Mouse (Mus musculus): ENCODE data around the gene Cwf19l1. TPM values are rescaled to one million over a fixed set of nuclear protein-coding genes. Genes with fewer than 3 reads are reported as not detected.
"Not testable (repeated sequence)": the region's sequence is repeated elsewhere in the genome, so short reads cannot be mapped to it uniquely, and the experiment has no call there.

The Cwf19l1 gene
- polyA plus RNA-seq, 1 experiment from 2014 or later = 30.6 TPM

- WGBS = 77% methylated on average over 2 of the region's 2 CpGs
- H3K36me3 ChIP-seq (ENCODE audit: control insufficient read depth, insufficient read depth, low read length) = peaks cover 57% of the 10 kb centered on the region
These were observed 7.1 kb downstream of the Cwf19l1 start for GRCm38 (mm10) chr19:44128560-44128959.

GRCm38 (mm10) chr19:44127729-44128497 is 7.8 kb downstream of the Cwf19l1 start:
- H3K4me1 ChIP-seq (ENCODE audit: control insufficient read depth, insufficient read depth, low read length) = no peaks in the 10 kb centered on the region
- no peak overlapping the region for H3K4me3 ChIP-seq (ENCODE audit: low read depth, low read length)
- ATAC-seq (ENCODE audit: insufficient number of reproducible peaks, insufficient read depth, low FRiP score, low read depth) = no peak
- WGBS = 91% methylated on average over 10 of the region's 10 CpGs
- H3K9me3 ChIP-seq (ENCODE audit: control insufficient read depth, low read depth, low read length) = no peaks in the 10 kb centered on the region
- no peak overlapping the region for H3K27ac ChIP-seq (ENCODE audit: low read length)
- H3K9ac ChIP-seq (replicated peaks; ENCODE audit: low read depth, low read length) = no peak overlapping the region
- no peaks in the 10 kb centered on the region for H3K27me3 ChIP-seq (ENCODE audit: control insufficient read depth, insufficient read depth, low read length)
- peaks cover 63% of the 10 kb centered on the region for H3K36me3 ChIP-seq (ENCODE audit: control insufficient read depth, insufficient read depth, low read length)
- no peak overlapping the region for H3K4me2 ChIP-seq (replicated peaks; ENCODE audit: low read depth, low read length)

More at GRCm38 (mm10) chr19:44128560-44128959, 7.1 kb downstream of the Cwf19l1 start:
- Histone ChIP-seq H3K9me3 (ENCODE audit: control insufficient read depth, low read depth, low read length) (no peaks in the 10 kb centered on the region), H3K4me3 (ENCODE audit: low read depth, low read length) (no peak overlapping the region), H3K27me3 (ENCODE audit: control insufficient read depth, insufficient read depth, low read length) (no peaks in the 10 kb centered on the region), H3K9ac (replicated peaks; ENCODE audit: low read depth, low read length) (no peak overlapping the region), H3K4me2 (replicated peaks; ENCODE audit: low read depth, low read length) (no peak overlapping the region), H3K4me1 (ENCODE audit: control insufficient read depth, insufficient read depth, low read length) (no peaks in the 10 kb centered on the region), H3K27ac (ENCODE audit: low read length) (no peak overlapping the region)
- no peak for ATAC-seq (ENCODE audit: insufficient number of reproducible peaks, insufficient read depth, low FRiP score, low read depth)

- no peak overlapping the region for H3K9ac ChIP-seq (replicated peaks; ENCODE audit: low read depth, low read length)
- 93% methylated on average over 7 of the region's 7 CpGs for WGBS
- no peak overlapping the region for H3K4me3 ChIP-seq (ENCODE audit: low read depth, low read length)
- H3K4me1 ChIP-seq (ENCODE audit: control insufficient read depth, insufficient read depth, low read length) = no peaks in the 10 kb centered on the region
- no peak for ATAC-seq (ENCODE audit: insufficient number of reproducible peaks, insufficient read depth, low FRiP score, low read depth)
- no peak overlapping the region for H3K4me2 ChIP-seq (replicated peaks; ENCODE audit: low read depth, low read length)
- no peak overlapping the region for H3K27ac ChIP-seq (ENCODE audit: low read length)
- H3K9me3 ChIP-seq (ENCODE audit: control insufficient read depth, low read depth, low read length) = no peaks in the 10 kb centered on the region
- peaks cover 47% of the 10 kb centered on the region for H3K36me3 ChIP-seq (ENCODE audit: control insufficient read depth, insufficient read depth, low read length)
- no peaks in the 10 kb centered on the region for H3K27me3 ChIP-seq (ENCODE audit: control insufficient read depth, insufficient read depth, low read length)
These were observed 14.5 kb downstream of the Cwf19l1 start for GRCm38 (mm10) chr19:44121137-44121536.

DNA sequence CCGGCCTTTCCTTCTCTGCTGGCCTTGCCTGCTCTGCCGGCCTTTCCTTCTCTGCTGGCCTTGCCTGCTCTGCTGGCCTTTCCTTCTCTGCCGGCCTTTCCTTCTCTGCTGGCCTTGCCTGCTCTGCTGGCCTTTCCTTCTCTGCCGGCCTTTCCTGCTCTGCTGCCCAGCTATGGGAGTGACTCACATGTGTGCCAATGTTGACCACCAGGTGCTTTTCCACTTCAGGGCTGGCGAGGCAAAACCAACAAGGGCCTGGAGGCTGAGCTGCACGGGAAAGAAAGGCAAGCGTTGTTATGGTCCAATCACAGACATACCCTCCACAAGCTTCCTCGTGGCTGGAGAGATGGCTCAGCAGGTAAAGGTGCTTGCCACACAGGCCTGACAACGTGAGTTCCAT is 15.0 kb downstream of the Cwf19l1 start:
- 86% methylated on average over 7 of the region's 9 CpGs for WGBS
- peaks cover 46% of the 10 kb centered on the region for H3K36me3 ChIP-seq (ENCODE audit: control insufficient read depth, insufficient read depth, low read length)
- H3K4me3 ChIP-seq (ENCODE audit: low read depth, low read length); H3K9me3 ChIP-seq (ENCODE audit: control insufficient read depth, low read depth, low read length); H3K27ac ChIP-seq (ENCODE audit: low read length); ATAC-seq (ENCODE audit: insufficient number of reproducible peaks, insufficient read depth, low FRiP score, low read depth); H3K4me1 ChIP-seq (ENCODE audit: control insufficient read depth, insufficient read depth, low read length); H3K4me2 ChIP-seq (replicated peaks; ENCODE audit: low read depth, low read length); H3K27me3 ChIP-seq (ENCODE audit: control insufficient read depth, insufficient read depth, low read length); H3K9ac ChIP-seq (replicated peaks; ENCODE audit: low read depth, low read length): not testable (repeated sequence)

DNA sequence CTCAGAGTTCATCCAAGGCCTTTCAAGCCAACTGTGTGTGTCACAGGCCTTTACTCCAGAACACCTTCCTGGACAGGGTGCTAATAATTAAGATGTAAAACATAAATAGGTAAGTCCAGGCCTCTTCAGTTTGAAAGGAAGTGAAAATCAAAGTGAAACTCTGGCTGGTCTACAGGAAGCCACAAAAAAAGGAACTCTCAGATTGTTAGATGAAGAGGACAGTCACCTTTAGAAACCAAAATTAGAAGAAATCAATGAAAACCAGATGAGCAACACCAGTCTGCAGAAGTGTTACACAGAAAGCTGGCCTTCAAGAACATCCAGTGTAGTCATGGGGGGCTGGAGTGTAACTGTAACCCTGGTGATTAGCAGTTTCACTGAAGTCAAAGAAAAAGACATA is 17.9 kb downstream of the Cwf19l1 start:
- Histone ChIP-seq H3K4me1 (ENCODE audit: control insufficient read depth, insufficient read depth, low read length) (no peaks in the 10 kb centered on the region), H3K36me3 (ENCODE audit: control insufficient read depth, insufficient read depth, low read length) (peaks cover 53% of the 10 kb centered on the region), H3K27ac (ENCODE audit: low read length) (no peak overlapping the region), H3K9ac (replicated peaks; ENCODE audit: low read depth, low read length) (no peak overlapping the region), H3K27me3 (ENCODE audit: control insufficient read depth, insufficient read depth, low read length) (no peaks in the 10 kb centered on the region), H3K9me3 (ENCODE audit: control insufficient read depth, low read depth, low read length) (no peaks in the 10 kb centered on the region), H3K4me2 (replicated peaks; ENCODE audit: low read depth, low read length) (no peak overlapping the region), H3K4me3 (ENCODE audit: low read depth, low read length) (no peak overlapping the region)
- no peak for ATAC-seq (ENCODE audit: insufficient number of reproducible peaks, insufficient read depth, low FRiP score, low read depth)

GRCm38 (mm10) chr19:44111706-44112105 is 24.0 kb downstream of the Cwf19l1 start:
- 72% methylated on average over 7 of the region's 7 CpGs for WGBS
- peaks cover 41% of the 10 kb centered on the region for H3K36me3 ChIP-seq (ENCODE audit: control insufficient read depth, insufficient read depth, low read length)
- no peak for ATAC-seq (ENCODE audit: insufficient number of reproducible peaks, insufficient read depth, low FRiP score, low read depth)

GRCm38 (mm10) chr19:44110356-44110755 is 25.3 kb downstream of the Cwf19l1 start:
- H3K36me3 ChIP-seq (ENCODE audit: control insufficient read depth, insufficient read depth, low read length) = peaks cover 38% of the 10 kb centered on the region

More at GRCm38 (mm10) chr19:44111706-44112105, 24.0 kb downstream of the Cwf19l1 start:
- Histone ChIP-seq H3K9me3 (ENCODE audit: control insufficient read depth, low read depth, low read length) (no peaks in the 10 kb centered on the region), H3K9ac (replicated peaks; ENCODE audit: low read depth, low read length) (no peak overlapping the region), H3K4me1 (ENCODE audit: control insufficient read depth, insufficient read depth, low read length) (no peaks in the 10 kb centered on the region), H3K27me3 (ENCODE audit: control insufficient read depth, insufficient read depth, low read length) (no peaks in the 10 kb centered on the region), H3K4me3 (ENCODE audit: low read depth, low read length) (no peak overlapping the region), H3K27ac (ENCODE audit: low read length) (no peak overlapping the region), H3K4me2 (replicated peaks; ENCODE audit: low read depth, low read length) (no peak overlapping the region)

GRCm38 (mm10) chr19:44108996-44109395 is 26.7 kb downstream of the Cwf19l1 start:
- Histone ChIP-seq H3K27ac (ENCODE audit: low read length) (no peak overlapping the region), H3K4me2 (replicated peaks; ENCODE audit: low read depth, low read length) (no peak overlapping the region), H3K9me3 (ENCODE audit: control insufficient read depth, low read depth, low read length) (no peaks in the 10 kb centered on the region), H3K9ac (replicated peaks; ENCODE audit: low read depth, low read length) (no peak overlapping the region), H3K27me3 (ENCODE audit: control insufficient read depth, insufficient read depth, low read length) (no peaks in the 10 kb centered on the region), H3K36me3 (ENCODE audit: control insufficient read depth, insufficient read depth, low read length) (peaks cover 30% of the 10 kb centered on the region), H3K4me3 (ENCODE audit: low read depth, low read length) (no peak overlapping the region), H3K4me1 (ENCODE audit: control insufficient read depth, insufficient read depth, low read length) (peaks cover 5% of the 10 kb centered on the region)
- no peak for ATAC-seq (ENCODE audit: insufficient number of reproducible peaks, insufficient read depth, low FRiP score, low read depth)

More at GRCm38 (mm10) chr19:44110356-44110755, 25.3 kb downstream of the Cwf19l1 start:
- no peaks in the 10 kb centered on the region for H3K27me3 ChIP-seq (ENCODE audit: control insufficient read depth, insufficient read depth, low read length)
- no peak overlapping the region for H3K9ac ChIP-seq (replicated peaks; ENCODE audit: low read depth, low read length)
- H3K4me3 ChIP-seq (ENCODE audit: low read depth, low read length) = no peak overlapping the region
- no peak overlapping the region for H3K27ac ChIP-seq (ENCODE audit: low read length)
- no peak overlapping the region for H3K4me2 ChIP-seq (replicated peaks; ENCODE audit: low read depth, low read length)
- H3K4me1 ChIP-seq (ENCODE audit: control insufficient read depth, insufficient read depth, low read length) = peaks cover 5% of the 10 kb centered on the region
- whole genome bisulfite sequencing = 86% methylated on average over 9 of the region's 9 CpGs
- ATAC-seq (ENCODE audit: insufficient number of reproducible peaks, insufficient read depth, low FRiP score, low read depth) = no peak
- no peaks in the 10 kb centered on the region for H3K9me3 ChIP-seq (ENCODE audit: control insufficient read depth, low read depth, low read length)

All from stomach, embryonic 14.5 days (tissue).